Mouse (Mus musculus): ENCODE results near the gene Naa80.

The Naa80 gene

GRCm38 (mm10) chr9:107575579-107576356, 2.9 kb upstream of the Naa80 start:
- no peak for DNase-seq

- DNase-seq: peak; percentile 90
Observed at GRCm38 (mm10) chr9:107576357-107577107, 2.2 kb upstream of the Naa80 start, which contains the start of gene Hyal1. Gene Hyal1 (plus strand): TSS chr9:107576927.

GRCm38 (mm10) chr9:107577871-107578270, 816 bp upstream of the Naa80 start:
- no peak for DNase-seq

GRCm38 (mm10) chr9:107579023-107579900, 575 bp downstream of the Naa80 start:
- no peak for DNase-seq

- peak; percentile 95 for DNase-seq
Observed at GRCm38 (mm10) chr9:107580501-107581317, 2.0 kb downstream of the Naa80 start, which contains the start of gene Hyal3. Gene Hyal3 (plus strand): TSS chr9:107580818.

GRCm38 (mm10) chr9:107581584-107581983, 2.9 kb downstream of the Naa80 start:
- no peak for DNase-seq

- DNase-seq: no peak
Observed at GRCm38 (mm10) chr9:107582509-107583062, 3.9 kb downstream of the Naa80 start.

GRCm38 (mm10) chr9:107583174-107583573, 4.5 kb downstream of the Naa80 start:
- no peak for DNase-seq

GRCm38 (mm10) chr9:107586504-107586903, 7.8 kb downstream of the Naa80 start:
- no peak for DNase-seq

- DNase-seq: peak; percentile 99
Observed at GRCm38 (mm10) chr9:107586974-107587832, 8.5 kb downstream of the Naa80 start, which contains the start of gene Ifrd2. Gene Ifrd2 (plus strand): TSS chr9:107587642.

- DNase-seq: no peak
Observed at GRCm38 (mm10) chr9:107587833-107588639, 9.3 kb downstream of the Naa80 start.

- peak; percentile 59 for DNase-seq
Observed at GRCm38 (mm10) chr9:107590058-107590772, 11.5 kb downstream of the Naa80 start.

GRCm38 (mm10) chr9:107590773-107591060, 12.0 kb downstream of the Naa80 start:
- no peak for DNase-seq

GRCm38 (mm10) chr9:107593101-107593976, 14.7 kb downstream of the Naa80 start:
- peak; percentile 77 for DNase-seq

GRCm38 (mm10) chr9:107594281-107595062, 15.8 kb downstream of the Naa80 start:
- DNase-seq: no peak

GRCm38 (mm10) chr9:107596619-107597569, 18.2 kb downstream of the Naa80 start:
- DNase-seq: no peak

Measured in kidney, postnatal 14 days (tissue).